Mouse (Mus musculus) hindbrain, embryonic 16.5 days (tissue): ENCODE results near the gene Lep. TPM values are rescaled to one million over a fixed set of nuclear protein-coding genes. Genes with fewer than 3 reads are reported as not detected.

ENCODE experiments used
- ATAC-seq: fragments of 200-750 bp; cut with Nextera tagmentation; 2 replicates; pipeline ENCODE4 v1.8.0; 2017; ENCODE audit warnings: moderate TSS enrichment, moderate library complexity
- H3K27ac ChIP-seq: fragments of 300-500 bp; sonication (generic); 2 replicates; pipeline ENCODE4 v1.5.1; 2014; ENCODE audit warnings: low read depth, mild to moderate bottlenecking, control low read depth, low read length, moderate library complexity
- H3K27me3 ChIP-seq: fragments of 300-500 bp; sonication (generic); replicated peaks from 2 replicates; pipeline ENCODE4 v1.6.1; 2014; ENCODE audit warnings: low read length; ENCODE audit not compliant: control insufficient read depth, insufficient read depth
- H3K36me3 ChIP-seq: fragments of 300-500 bp; sonication (generic); 2 replicates; pipeline ENCODE4 v1.6.1; 2014; ENCODE audit warnings: mild to moderate bottlenecking, low read length, moderate library complexity, mixed read lengths; ENCODE audit not compliant: control insufficient read depth, insufficient read depth
- H3K4me1 ChIP-seq: fragments of 300-500 bp; sonication (generic); 2 replicates; pipeline ENCODE4 v1.6.1; 2014; ENCODE audit warnings: low read depth, low read length; ENCODE audit not compliant: control insufficient read depth, insufficient read depth
- H3K4me2 ChIP-seq: fragments of 300-500 bp; sonication (generic); 2 replicates; pipeline ENCODE4 v1.6.1; 2014; ENCODE audit warnings: mild to moderate bottlenecking, low read length, control low read depth, moderate library complexity
- H3K4me3 ChIP-seq: fragments of 300-500 bp; sonication (generic); 2 replicates; pipeline ENCODE4 v1.5.1; 2014; ENCODE audit warnings: mild to moderate bottlenecking, low read length, control low read depth, moderate library complexity
- H3K9ac ChIP-seq: fragments of 300-500 bp; sonication (generic); 2 replicates; pipeline ENCODE4 v1.6.1; 2014; ENCODE audit warnings: low read depth, mild to moderate bottlenecking, control low read depth, low read length, moderate library complexity
- H3K9me3 ChIP-seq: fragments of 300-500 bp; sonication (generic); 2 replicates; pipeline ENCODE4 v1.6.1; 2014; ENCODE audit warnings: mild to moderate bottlenecking, low read length, moderate library complexity; ENCODE audit not compliant: control insufficient read depth
- WGBS: fragments of 180-500 bp; shearing (Covaris S2); extraction: QIAGEN DNeasy Blood & Tissue Kit; methylation state at CpG from one replicate; pipeline ENCODE4 v1.1.7; 2014; 5-methylcytosine and 5-hydroxymethylcytosine counted together
- polyA plus RNA-seq: library from polyadenylated mRNA; unstranded; fragments of >200 nt; fragmentation: Nextera tagmentation; extraction: Ambion mirVana; gene quantifications from 2 replicates; pipeline ENCODE4 v1.2.1, GENCODE M21; 2015

The Lep gene
- polyA plus RNA-seq, 1 experiment from 2014 or later = not detected

- Histone ChIP-seq H3K9ac (no peak overlapping the region), H3K4me1 (peaks cover 2% of the 10 kb centered on the region; the same call in 1 of the 2 replicates), H3K4me2 (peak overlapping the region; percentile 29; the same call in 1 of the 2 replicates), H3K27me3 (peaks cover 4% of the 10 kb centered on the region; the same call in 1 of the 2 replicates), H3K27ac (no peak overlapping the region), H3K36me3 (no peaks in the 10 kb centered on the region), H3K9me3 (no peaks in the 10 kb centered on the region), H3K4me3 (no peak overlapping the region)
- peak; percentile 53 for ATAC-seq
- 38% methylated on average over 18 of the region's 18 CpGs for WGBS
These were observed 36.6 kb upstream of the Lep start for GRCm38 (mm10) chr6:29023206-29023967.

- H3K4me1 ChIP-seq = peaks cover 2% of the 10 kb centered on the region; the same call in 1 of the 2 replicates
- H3K9me3 ChIP-seq = no peaks in the 10 kb centered on the region
- H3K27ac ChIP-seq = no peak overlapping the region
- 8% methylated on average over 12 of the region's 16 CpGs for WGBS
- H3K4me3 ChIP-seq = no peak overlapping the region
- no peaks in the 10 kb centered on the region for H3K36me3 ChIP-seq
- H3K4me2 ChIP-seq = peak overlapping the region; percentile 33
- H3K9ac ChIP-seq = peak overlapping the region; percentile 10; the same call in 1 of the 2 replicates
- peaks cover 4% of the 10 kb centered on the region; the same call in 1 of the 2 replicates for H3K27me3 ChIP-seq
- peak; percentile 82 for ATAC-seq
These were observed 36.0 kb upstream of the Lep start for GRCm38 (mm10) chr6:29024000-29024417.

- Histone ChIP-seq H3K36me3 (no peaks in the 10 kb centered on the region), H3K27ac (no peak overlapping the region), H3K9ac (no peak overlapping the region), H3K4me1 (peaks cover 2% of the 10 kb centered on the region; the same call in 1 of the 2 replicates), H3K9me3 (no peaks in the 10 kb centered on the region), H3K4me2 (no peak overlapping the region), H3K27me3 (peaks cover 4% of the 10 kb centered on the region; the same call in 1 of the 2 replicates), H3K4me3 (no peak overlapping the region)
- 42% methylated on average over 12 of the region's 12 CpGs for WGBS
- no peak for ATAC-seq
These were observed 34.1 kb upstream of the Lep start for GRCm38 (mm10) chr6:29025796-29026482.

GRCm38 (mm10) chr6:29026766-29027165, 33.3 kb upstream of the Lep start:
- H3K36me3 ChIP-seq = no peaks in the 10 kb centered on the region
- H3K4me2 ChIP-seq = no peak overlapping the region
- no peak overlapping the region for H3K27ac ChIP-seq
- H3K27me3 ChIP-seq = peaks cover 4% of the 10 kb centered on the region; the same call in 1 of the 2 replicates
- WGBS = 41% methylated on average over 6 of the region's 6 CpGs
- ATAC-seq = no peak
- H3K9me3 ChIP-seq = no peaks in the 10 kb centered on the region
- peaks cover 2% of the 10 kb centered on the region; the same call in 1 of the 2 replicates for H3K4me1 ChIP-seq
- H3K4me3 ChIP-seq = no peak overlapping the region
- H3K9ac ChIP-seq = no peak overlapping the region

GRCm38 (mm10) chr6:29028129-29028528, 31.9 kb upstream of the Lep start:
- H3K27ac ChIP-seq = no peak overlapping the region
- H3K36me3 ChIP-seq = no peaks in the 10 kb centered on the region
- H3K9me3 ChIP-seq = no peaks in the 10 kb centered on the region
- ATAC-seq = no peak
- H3K9ac ChIP-seq = no peak overlapping the region
- H3K27me3 ChIP-seq = peaks cover 4% of the 10 kb centered on the region; the same call in 1 of the 2 replicates
- H3K4me2 ChIP-seq = no peak overlapping the region
- WGBS = 58% methylated on average over 5 of the region's 5 CpGs
- no peak overlapping the region for H3K4me3 ChIP-seq
- peaks cover 2% of the 10 kb centered on the region; the same call in 1 of the 2 replicates for H3K4me1 ChIP-seq

GRCm38 (mm10) chr6:29029521-29029920, 30.5 kb upstream of the Lep start:
- H3K27me3 ChIP-seq = peaks cover 4% of the 10 kb centered on the region; the same call in 1 of the 2 replicates
- no peak overlapping the region for H3K4me2 ChIP-seq
- no peak overlapping the region for H3K9ac ChIP-seq
- no peaks in the 10 kb centered on the region for H3K9me3 ChIP-seq
- 82% methylated on average over 6 of the region's 6 CpGs for WGBS
- no peak overlapping the region for H3K4me3 ChIP-seq
- H3K27ac ChIP-seq = no peak overlapping the region
- no peak for ATAC-seq
- H3K36me3 ChIP-seq = no peaks in the 10 kb centered on the region
- peaks cover 2% of the 10 kb centered on the region; the same call in 1 of the 2 replicates for H3K4me1 ChIP-seq

- Histone ChIP-seq H3K36me3 (no peaks in the 10 kb centered on the region), H3K27ac (no peak overlapping the region), H3K4me3 (no peak overlapping the region), H3K4me1 (peaks cover 2% of the 10 kb centered on the region; the same call in 1 of the 2 replicates), H3K27me3 (no peaks in the 10 kb centered on the region), H3K9me3 (no peaks in the 10 kb centered on the region), H3K4me2 (no peak overlapping the region), H3K9ac (no peak overlapping the region)
- 49% methylated on average over 6 of the region's 6 CpGs for WGBS
- ATAC-seq = peak; percentile 80
These were observed 28.8 kb upstream of the Lep start for GRCm38 (mm10) chr6:29031216-29031615.

GRCm38 (mm10) chr6:29031704-29032310, 28.2 kb upstream of the Lep start:
- WGBS = 88% methylated on average over 13 of the region's 13 CpGs
- no peak overlapping the region for H3K4me2 ChIP-seq
- H3K4me1 ChIP-seq = peaks cover 6% of the 10 kb centered on the region
- no peak overlapping the region for H3K27ac ChIP-seq
- no peak for ATAC-seq
- H3K9me3 ChIP-seq = no peaks in the 10 kb centered on the region
- H3K9ac ChIP-seq = no peak overlapping the region
- H3K36me3 ChIP-seq = no peaks in the 10 kb centered on the region
- no peaks in the 10 kb centered on the region for H3K27me3 ChIP-seq
- no peak overlapping the region for H3K4me3 ChIP-seq

GRCm38 (mm10) chr6:29032411-29032810, 27.6 kb upstream of the Lep start:
- H3K4me2 ChIP-seq = no peak overlapping the region
- no peaks in the 10 kb centered on the region for H3K27me3 ChIP-seq
- peaks cover 6% of the 10 kb centered on the region for H3K4me1 ChIP-seq
- no peaks in the 10 kb centered on the region for H3K36me3 ChIP-seq
- no peaks in the 10 kb centered on the region for H3K9me3 ChIP-seq
- 72% methylated on average over 12 of the region's 12 CpGs for WGBS
- no peak overlapping the region for H3K4me3 ChIP-seq
- no peak overlapping the region for H3K9ac ChIP-seq
- ATAC-seq = no peak
- no peak overlapping the region for H3K27ac ChIP-seq
